Mouse (Mus musculus): ENCODE measurements around the gene Serpina3j.

GRCm38 (mm10) chr12:104347091-104347490, 32.7 kb downstream of the Serpina3j start:
- TF ChIP-seq KAT2A (IDR thresholded peaks at IDR 0.05; ENCODE audit: insufficient replicate concordance, low read length) = no peak
- TF ChIP-seq UBTF (IDR thresholded peaks at IDR 0.05; ENCODE audit: low read depth, low read length) = no peak
- no peak for TF ChIP-seq ELF1 (IDR thresholded peaks at IDR 0.05; ENCODE audit: low read depth, low read length)
- no peak for TF ChIP-seq CTCF (conservative IDR thresholded peaks at IDR 0.05 in 1 of 2, IDR thresholded peaks at IDR 0.05 in 1 of 2; ENCODE audit: low read depth in 2 of 2, low read length in 2 of 2)
- no peak for TF ChIP-seq SIN3A (IDR thresholded peaks at IDR 0.05; ENCODE audit: low read length)
- TF ChIP-seq ZKSCAN1 (IDR thresholded peaks at IDR 0.05; ENCODE audit: borderline replicate concordance, low read depth, low read length) = no peak
- TF ChIP-seq EP300 (IDR thresholded peaks at IDR 0.05; ENCODE audit: low read length) = no peak
- no peak for TF ChIP-seq RCOR1 (conservative IDR thresholded peaks at IDR 0.05; ENCODE audit: low read depth, low read length)
- TF ChIP-seq RAD21 (IDR thresholded peaks at IDR 0.05; ENCODE audit: low read depth, low read length) = no peak
- TF ChIP-seq POLR2A (IDR thresholded peaks at IDR 0.05; ENCODE audit: low read depth, low read length) = no peak
- TF ChIP-seq CHD1 (IDR thresholded peaks at IDR 0.05; ENCODE audit: low read depth, low read length) = no peak
- TF ChIP-seq JUN (IDR thresholded peaks at IDR 0.05; ENCODE audit: insufficient read depth, low read depth, low read length) = no peak
